Mouse (Mus musculus): ENCODE results near the gene Nwd1. TPM values are rescaled to one million over a fixed set of nuclear protein-coding genes. Genes with fewer than 3 reads are reported as not detected.

The Nwd1 gene
- polyA plus RNA-seq (2014; fragmentation: Nextera tagmentation; extraction: Ambion mirVana): not detected in 2 replicates

- DNase-seq (ENCODE audit: low spot score): no peak
- WGBS: 50% methylated on average over 11 of the region's 11 CpGs
- H3K27me3 ChIP-seq (replicated peaks; ENCODE audit: control insufficient read depth, insufficient read depth, low read length): no peaks in the 10 kb centered on the region
- no peak within 1 kb of the TSS for H3K9ac ChIP-seq (ENCODE audit: low read depth, low read length)
- no peak within 1 kb of the TSS for H3K27ac ChIP-seq (ENCODE audit: low read depth, low read length)
- no peak for ATAC-seq (replicated peaks; ENCODE audit: low FRiP score)
- no peak within 1 kb of the TSS for H3K4me3 ChIP-seq (ENCODE audit: low read depth, low read length)
- no peaks in the 10 kb centered on the region for H3K9me3 ChIP-seq (ENCODE audit: control insufficient read depth, low read length)
- no peak within 1 kb of the TSS for H3K4me2 ChIP-seq
- no peaks in the 10 kb centered on the region for H3K36me3 ChIP-seq (ENCODE audit: control insufficient read depth, insufficient read depth, low read length)
- no peaks in the 10 kb centered on the region for H3K4me1 ChIP-seq (replicated peaks; ENCODE audit: control insufficient read depth, insufficient read depth, low read length)
These were observed at the start of gene Nwd1 for GRCm38 (mm10) chr8:72646060-72646767. TSS of gene Nwd1 (plus strand) at chr8:72646711.

DNA sequence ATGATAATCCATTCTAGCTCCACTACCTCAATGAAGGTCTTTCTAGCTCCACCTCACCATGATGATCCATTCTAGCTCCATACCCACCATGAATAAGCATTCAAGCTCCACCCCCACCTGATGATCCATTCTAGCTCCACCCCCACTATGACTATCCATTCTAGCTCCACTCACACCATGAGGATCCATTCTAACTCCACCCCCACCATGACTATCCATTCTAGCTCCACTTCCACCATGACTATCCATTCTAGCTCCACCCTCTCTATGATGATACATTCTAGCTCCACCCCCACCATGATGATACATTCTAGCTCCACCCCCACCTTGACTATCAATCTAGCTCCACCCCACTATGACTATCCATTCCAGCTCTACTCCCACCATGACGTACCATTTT lies 3.6 kb upstream of the Nwd1 start:
- no peaks in the 10 kb centered on the region for H3K4me1 ChIP-seq (replicated peaks; ENCODE audit: control insufficient read depth, insufficient read depth, low read length)
- DNase-seq (ENCODE audit: low spot score) (no peak), ATAC-seq (replicated peaks; ENCODE audit: low FRiP score) (peak; percentile 49; the same call in 1 of the 2 replicates)
- H3K27ac ChIP-seq (ENCODE audit: low read depth, low read length): no peak overlapping the region
- H3K9me3 ChIP-seq (ENCODE audit: control insufficient read depth, low read length): no peaks in the 10 kb centered on the region
- H3K4me2 ChIP-seq: no peak overlapping the region
- no peak overlapping the region for H3K9ac ChIP-seq (ENCODE audit: low read depth, low read length)
- H3K27me3 ChIP-seq (replicated peaks; ENCODE audit: control insufficient read depth, insufficient read depth, low read length): no peaks in the 10 kb centered on the region
- WGBS: 95% methylated on average over 1 of the region's 1 CpGs
- no peak overlapping the region for H3K4me3 ChIP-seq (ENCODE audit: low read depth, low read length)
- no peaks in the 10 kb centered on the region for H3K36me3 ChIP-seq (ENCODE audit: control insufficient read depth, insufficient read depth, low read length)

DNA sequence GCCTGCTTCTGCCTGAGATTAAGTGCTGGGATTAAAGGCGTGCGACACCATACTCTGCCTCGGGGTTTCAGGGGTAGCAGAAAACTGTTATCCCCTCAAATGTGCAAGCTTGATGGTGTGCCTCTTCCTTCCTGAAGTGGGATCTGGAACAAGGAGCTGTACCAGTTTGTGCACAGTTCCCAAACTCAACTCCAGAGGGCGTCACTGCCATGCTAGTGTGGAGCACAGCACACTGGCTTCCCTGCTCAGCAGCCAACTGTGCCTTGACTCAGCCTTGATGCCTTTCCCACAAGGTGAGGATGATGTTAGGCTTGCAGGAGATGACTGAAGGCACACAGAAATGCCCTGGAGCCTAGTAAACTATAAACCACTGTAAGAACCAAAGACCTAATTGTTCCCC lies 1.9 kb upstream of the Nwd1 start:
- H3K4me2 ChIP-seq: no peak overlapping the region
- ATAC-seq (replicated peaks; ENCODE audit: low FRiP score) (no peak), DNase-seq (ENCODE audit: low spot score) (no peak)
- no peak overlapping the region for H3K27ac ChIP-seq (ENCODE audit: low read depth, low read length)
- 57% methylated on average over 4 of the region's 4 CpGs for whole genome bisulfite sequencing
- H3K4me3 ChIP-seq (ENCODE audit: low read depth, low read length): no peak overlapping the region
- H3K27me3 ChIP-seq (replicated peaks; ENCODE audit: control insufficient read depth, insufficient read depth, low read length): no peaks in the 10 kb centered on the region
- H3K9me3 ChIP-seq (ENCODE audit: control insufficient read depth, low read length): no peaks in the 10 kb centered on the region
- no peak overlapping the region for H3K9ac ChIP-seq (ENCODE audit: low read depth, low read length)
- no peaks in the 10 kb centered on the region for H3K36me3 ChIP-seq (ENCODE audit: control insufficient read depth, insufficient read depth, low read length)
- H3K4me1 ChIP-seq (replicated peaks; ENCODE audit: control insufficient read depth, insufficient read depth, low read length): no peaks in the 10 kb centered on the region

- no peak overlapping the region for H3K4me2 ChIP-seq
- H3K4me3 ChIP-seq (ENCODE audit: low read depth, low read length): no peak overlapping the region
- H3K4me1 ChIP-seq (replicated peaks; ENCODE audit: control insufficient read depth, insufficient read depth, low read length): no peaks in the 10 kb centered on the region
- 76% methylated on average over 5 of the region's 5 CpGs for WGBS
- H3K27ac ChIP-seq (ENCODE audit: low read depth, low read length): no peak overlapping the region
- no peak overlapping the region for H3K9ac ChIP-seq (ENCODE audit: low read depth, low read length)
- H3K9me3 ChIP-seq (ENCODE audit: control insufficient read depth, low read length): no peaks in the 10 kb centered on the region
- no peaks in the 10 kb centered on the region for H3K27me3 ChIP-seq (replicated peaks; ENCODE audit: control insufficient read depth, insufficient read depth, low read length)
- DNase-seq (ENCODE audit: low spot score) (no peak), ATAC-seq (replicated peaks; ENCODE audit: low FRiP score) (no peak)
- no peaks in the 10 kb centered on the region for H3K36me3 ChIP-seq (ENCODE audit: control insufficient read depth, insufficient read depth, low read length)
These were observed 245 bp downstream of the Nwd1 start for GRCm38 (mm10) chr8:72646768-72647143.

- no peak overlapping the region for H3K4me2 ChIP-seq
- peaks cover 11% of the 10 kb centered on the region for H3K4me1 ChIP-seq (replicated peaks; ENCODE audit: control insufficient read depth, insufficient read depth, low read length)
- H3K36me3 ChIP-seq (ENCODE audit: control insufficient read depth, insufficient read depth, low read length): no peaks in the 10 kb centered on the region
- H3K27me3 ChIP-seq (replicated peaks; ENCODE audit: control insufficient read depth, insufficient read depth, low read length): no peaks in the 10 kb centered on the region
- WGBS: 80% methylated on average over 2 of the region's 2 CpGs
- H3K4me3 ChIP-seq (ENCODE audit: low read depth, low read length): no peak overlapping the region
- H3K9me3 ChIP-seq (ENCODE audit: control insufficient read depth, low read length): no peaks in the 10 kb centered on the region
- no peak overlapping the region for H3K9ac ChIP-seq (ENCODE audit: low read depth, low read length)
- DNase-seq (ENCODE audit: low spot score) (no peak), ATAC-seq (replicated peaks; ENCODE audit: low FRiP score) (no peak)
- no peak overlapping the region for H3K27ac ChIP-seq (ENCODE audit: low read depth, low read length)
These were observed 4.2 kb downstream of the Nwd1 start for GRCm38 (mm10) chr8:72650697-72651096.

GRCm38 (mm10) chr8:72654565-72655521 lies 8.3 kb downstream of the Nwd1 start:
- H3K9me3 ChIP-seq (ENCODE audit: control insufficient read depth, low read length): no peaks in the 10 kb centered on the region
- H3K9ac ChIP-seq (ENCODE audit: low read depth, low read length): 0 out of 2 replicates have a peak overlapping the region, but pooled peaks have one; percentile 4
- H3K36me3 ChIP-seq (ENCODE audit: control insufficient read depth, insufficient read depth, low read length): no peaks in the 10 kb centered on the region
- DNase-seq (ENCODE audit: low spot score): peak; percentile 57
- H3K4me2 ChIP-seq: peak overlapping the region; percentile 37
- H3K27ac ChIP-seq (ENCODE audit: low read depth, low read length): peak overlapping the region; percentile 33; the same call in 1 of the 2 replicates
- ATAC-seq (replicated peaks; ENCODE audit: low FRiP score): peak; percentile 72
- H3K4me3 ChIP-seq (ENCODE audit: low read depth, low read length): no peak overlapping the region
- no peaks in the 10 kb centered on the region for H3K27me3 ChIP-seq (replicated peaks; ENCODE audit: control insufficient read depth, insufficient read depth, low read length)
- peaks cover 11% of the 10 kb centered on the region for H3K4me1 ChIP-seq (replicated peaks; ENCODE audit: control insufficient read depth, insufficient read depth, low read length)
- 20% methylated on average over 13 of the region's 13 CpGs for WGBS

DNA sequence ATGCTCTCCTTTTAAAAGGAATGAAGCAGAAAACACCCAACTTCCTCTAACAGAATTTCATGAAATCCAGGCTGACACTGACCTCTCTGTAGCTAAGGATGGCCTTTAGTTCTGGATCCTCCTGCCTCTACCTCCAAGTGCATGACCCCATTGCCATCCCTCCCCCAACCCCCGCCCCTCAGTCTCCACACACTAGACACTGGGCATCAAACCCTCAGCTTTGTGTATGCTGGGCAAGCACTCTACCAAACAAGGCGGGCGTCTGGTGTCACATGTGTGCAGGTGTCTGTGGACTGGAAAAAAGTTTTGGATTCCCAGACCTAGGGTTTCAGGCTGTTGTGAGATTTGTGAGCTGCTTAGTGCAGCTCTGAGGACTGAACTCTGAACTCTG lies 9.0 kb downstream of the Nwd1 start:
- Histone ChIP-seq H3K27ac (ENCODE audit: low read depth, low read length) (peak overlapping the region; percentile 44; the same call in 1 of the 2 replicates), H3K4me2 (no peak overlapping the region), H3K4me3 (ENCODE audit: low read depth, low read length) (no peak overlapping the region), H3K9ac (ENCODE audit: low read depth, low read length) (no peak overlapping the region), H3K4me1 (replicated peaks; ENCODE audit: control insufficient read depth, insufficient read depth, low read length) (peaks cover 11% of the 10 kb centered on the region), H3K27me3 (replicated peaks; ENCODE audit: control insufficient read depth, insufficient read depth, low read length) (no peaks in the 10 kb centered on the region), H3K36me3 (ENCODE audit: control insufficient read depth, insufficient read depth, low read length) (no peaks in the 10 kb centered on the region), H3K9me3 (ENCODE audit: control insufficient read depth, low read length) (no peaks in the 10 kb centered on the region)
- 53% methylated on average over 3 of the region's 3 CpGs for WGBS
- no peak for DNase-seq (ENCODE audit: low spot score)
- ATAC-seq (replicated peaks; ENCODE audit: low FRiP score): peak; percentile 26; the same call in 1 of the 2 replicates

DNA sequence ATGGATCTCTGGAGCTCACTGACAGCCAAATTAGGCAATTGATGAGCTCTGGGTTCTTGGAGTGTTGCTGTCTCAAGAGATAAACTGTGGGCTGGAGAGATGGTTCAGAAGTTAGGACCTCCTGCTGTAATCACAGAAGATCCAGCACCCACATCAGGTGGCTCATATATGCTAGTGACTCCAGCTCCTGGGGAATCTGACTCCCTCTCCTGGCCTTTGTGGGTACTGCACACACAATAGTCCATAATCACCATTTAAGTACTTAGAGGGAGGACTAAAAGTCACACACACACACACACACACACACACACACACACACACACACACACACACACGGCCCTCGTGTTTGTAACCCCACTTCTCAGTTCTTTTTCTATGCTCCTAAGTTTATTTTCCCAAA lies 13.5 kb downstream of the Nwd1 start:
- H3K4me3 ChIP-seq (ENCODE audit: low read depth, low read length): no peak overlapping the region
- H3K27ac ChIP-seq (ENCODE audit: low read depth, low read length): no peak overlapping the region
- H3K27me3 ChIP-seq (replicated peaks; ENCODE audit: control insufficient read depth, insufficient read depth, low read length): no peaks in the 10 kb centered on the region
- peaks cover 7% of the 10 kb centered on the region for H3K4me1 ChIP-seq (replicated peaks; ENCODE audit: control insufficient read depth, insufficient read depth, low read length)
- H3K9ac ChIP-seq (ENCODE audit: low read depth, low read length): no peak overlapping the region
- H3K36me3 ChIP-seq (ENCODE audit: control insufficient read depth, insufficient read depth, low read length): no peaks in the 10 kb centered on the region
- 87% methylated on average over 2 of the region's 2 CpGs for WGBS
- H3K4me2 ChIP-seq: no peak overlapping the region
- ATAC-seq (replicated peaks; ENCODE audit: low FRiP score): no peak
- no peaks in the 10 kb centered on the region for H3K9me3 ChIP-seq (ENCODE audit: control insufficient read depth, low read length)
- DNase-seq (ENCODE audit: low spot score): no peak
